Mouse (Mus musculus) spleen, embryonic (tissue): ENCODE data around the gene Lipa.

Experiments
- CTCF ChIA-PET: fragments of 350-600 bp; sonication (Branson Sonifier 250); formaldehyde crosslinking; loops from one replicate; lab custom pipeline; 2022; lab: Charles Lee

Gene Lipa

DNA sequence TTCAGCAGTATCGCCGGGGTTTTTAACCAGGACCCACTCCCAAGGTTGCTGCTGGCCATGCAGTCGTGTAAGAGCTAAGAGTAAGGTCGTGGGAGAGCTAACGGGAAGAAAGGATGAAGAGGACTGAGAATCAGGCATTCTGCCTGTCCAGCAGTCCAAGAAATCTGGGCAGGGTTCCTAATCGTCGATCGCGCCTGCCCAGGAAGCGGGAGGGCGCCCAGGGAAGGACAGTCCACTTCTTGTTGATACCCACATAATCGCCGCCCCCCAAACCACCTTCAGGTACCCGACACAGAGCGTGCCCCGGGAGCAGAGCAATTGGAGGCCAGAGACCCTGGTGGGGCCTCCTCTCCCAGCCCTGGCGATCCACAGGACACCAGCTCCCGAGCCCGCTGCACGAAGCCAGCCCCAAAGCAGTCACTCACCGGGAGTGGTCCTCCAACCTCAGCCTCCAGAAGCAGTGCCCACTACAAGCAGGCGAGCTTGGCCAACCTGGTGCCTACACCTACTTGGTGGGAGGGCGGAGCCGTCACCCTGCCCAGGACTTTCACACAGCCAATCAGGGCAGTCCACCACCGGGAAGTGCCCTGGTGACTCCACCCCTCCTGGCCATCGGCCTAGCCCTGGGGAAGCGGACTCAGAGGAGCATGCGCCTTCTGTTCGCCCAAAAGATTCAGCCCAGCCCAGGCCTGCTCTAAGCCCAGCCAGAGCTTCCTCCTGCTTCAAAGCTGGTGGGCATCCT is at the start of gene Lipa:
TSS of gene Lipa (minus strand) at position 534 of the 742 bp plus-strand sequence.
- CTCF ChIA-PET = interaction anchor here (0.6 kb wide), 1 partner anchor 136 kb away, joined by 3 read pairs; no protein-coding TSS in a partner anchor

DNA sequence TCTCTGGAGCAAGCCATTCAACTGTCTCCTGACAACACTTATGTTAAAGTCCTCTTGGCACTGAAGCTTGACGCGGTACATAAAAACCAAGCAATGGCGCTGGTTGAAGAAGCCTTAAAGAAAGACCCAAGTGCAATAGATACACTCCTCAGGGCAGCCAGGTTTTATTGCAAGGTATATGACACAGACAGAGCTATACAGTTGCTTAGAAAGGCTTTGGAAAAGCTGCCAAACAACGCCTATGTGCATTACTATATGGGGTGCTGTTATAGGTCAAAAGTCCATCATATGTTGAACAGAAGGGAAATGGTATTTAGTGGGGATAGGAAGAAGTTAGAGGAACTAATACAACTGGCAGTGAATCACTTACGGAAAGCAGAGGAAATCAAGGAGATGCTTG is 46.4 kb upstream of the Lipa start:
- CTCF ChIA-PET = no interaction called here

GRCm38 (mm10) chr19:34571080-34571479 is 43.8 kb upstream of the Lipa start:
- CTCF ChIA-PET = interaction anchor here (0.6 to 0.7 kb wide), 2 partner anchors 51 to 253 kb away, joined by 3 to 4 read pairs; no protein-coding TSS in a partner anchor

DNA sequence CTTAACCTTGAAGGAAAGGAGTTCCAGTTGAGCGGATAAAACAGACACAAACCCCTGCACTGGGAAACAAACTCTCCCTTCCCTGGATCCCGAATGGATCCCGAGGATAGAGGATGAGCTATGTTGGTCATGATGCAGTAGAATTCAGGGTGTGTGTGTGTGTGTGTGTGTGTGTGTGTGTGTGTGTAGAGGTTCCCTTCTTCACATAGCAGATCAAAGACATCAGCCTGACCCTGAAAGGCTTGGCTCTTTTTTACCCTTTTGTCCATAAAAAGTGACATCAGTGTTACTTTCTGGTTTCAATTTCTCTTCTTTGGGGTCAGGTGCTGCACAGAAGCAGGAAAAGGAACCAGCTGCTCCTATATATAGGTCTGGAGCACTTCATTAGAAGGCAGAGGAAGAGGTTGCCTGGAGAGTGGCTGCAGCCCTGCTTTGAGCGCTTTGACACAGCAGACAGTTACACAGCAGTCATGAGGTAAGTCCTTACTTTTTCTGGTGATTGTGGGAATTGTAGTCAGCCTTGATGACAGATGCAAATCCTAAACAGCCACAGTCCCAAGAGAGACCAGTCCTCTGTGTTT is 42.7 kb upstream of the Lipa start:
- CTCF ChIA-PET = interaction anchor here (0.6 kb wide), 1 partner anchor 12 kb away, joined by 6 read pairs; no protein-coding TSS in a partner anchor

- CTCF ChIA-PET = interaction anchor here (0.6 kb wide), 1 partner anchor 11 kb away, joined by 6 read pairs; no protein-coding TSS in a partner anchor
Measured at GRCm38 (mm10) chr19:34568988-34569895, 42.0 kb upstream of the Lipa start.

DNA sequence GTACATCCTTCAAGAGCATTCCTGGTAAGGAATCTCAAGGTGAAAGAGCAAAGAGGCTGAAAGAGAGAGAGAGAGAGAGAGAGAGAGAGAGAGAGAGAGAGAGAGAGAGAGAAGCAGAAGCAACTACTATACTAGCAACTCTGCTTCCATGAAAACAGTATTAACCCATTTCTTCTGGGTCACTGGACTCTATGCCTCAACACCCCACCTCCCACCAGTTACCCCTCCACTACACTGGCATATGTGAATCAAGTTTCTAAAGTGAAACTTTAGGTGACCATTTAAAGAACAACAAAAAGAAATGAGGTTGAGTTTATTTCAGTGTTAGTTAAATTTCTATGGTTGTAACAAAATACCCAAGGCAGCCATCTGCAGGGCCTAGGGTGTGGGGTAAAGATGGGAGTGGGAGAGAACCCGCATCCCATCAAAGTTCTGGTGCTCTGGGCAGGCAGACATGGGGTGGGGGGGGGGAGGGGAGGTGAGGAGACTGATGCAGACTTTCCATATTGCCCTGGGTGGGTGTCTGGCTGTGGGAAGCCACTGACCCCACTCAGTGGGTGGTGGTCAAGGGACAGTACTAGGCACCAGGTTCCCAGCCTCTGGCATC is 39.0 kb upstream of the Lipa start:
- CTCF ChIA-PET = no interaction called here

DNA sequence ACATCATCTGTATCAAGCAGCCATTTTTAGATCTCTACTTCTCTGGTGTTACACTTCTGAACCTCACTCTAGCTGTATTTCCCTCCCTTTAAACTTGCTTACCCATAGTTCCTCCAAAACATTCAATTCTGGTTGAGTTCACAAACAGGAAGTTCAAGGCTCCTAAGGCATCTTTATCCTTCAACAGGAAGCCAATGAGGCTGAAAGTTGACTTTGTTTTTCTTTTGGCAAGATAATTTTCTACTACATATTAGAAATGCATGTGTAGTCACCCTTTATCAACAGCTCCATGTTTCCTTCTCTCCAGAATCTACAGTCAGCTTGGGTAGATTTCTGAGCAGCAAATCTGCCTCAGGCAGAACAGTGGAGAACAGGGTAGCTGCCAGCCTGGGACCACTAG is 35.3 kb upstream of the Lipa start:
- CTCF ChIA-PET = no interaction called here

GRCm38 (mm10) chr19:34556621-34557020 is 29.3 kb upstream of the Lipa start:
- CTCF ChIA-PET = no interaction called here

GRCm38 (mm10) chr19:34554061-34554460 is 26.8 kb upstream of the Lipa start:
- CTCF ChIA-PET = interaction anchor here (0.6 to 0.7 kb wide), 3 partner anchors 9 to 1357 kb away, joined by 3 to 9 read pairs (median 8); no protein-coding TSS in a partner anchor

DNA sequence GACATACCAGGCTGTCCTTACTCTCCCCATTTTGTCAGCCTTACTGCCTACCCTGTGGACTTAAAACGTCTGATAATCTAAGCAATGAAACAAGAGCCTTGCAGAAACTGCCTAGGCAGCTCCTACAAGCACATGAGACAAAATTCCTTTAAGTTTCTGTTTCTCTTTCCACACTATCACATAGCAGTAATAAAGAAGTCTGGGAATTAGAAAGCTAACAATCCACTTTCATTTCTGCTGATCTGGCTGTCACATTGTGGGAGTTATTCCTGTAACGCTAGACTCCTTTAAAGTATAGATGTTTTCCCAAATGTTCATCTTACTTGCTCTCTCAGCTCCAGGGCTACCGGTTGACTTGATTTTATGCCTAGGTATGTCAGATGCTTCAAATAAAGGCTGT is 26.2 kb upstream of the Lipa start:
- CTCF ChIA-PET = no interaction called here

GRCm38 (mm10) chr19:34553021-34553420 is 25.7 kb upstream of the Lipa start:
- CTCF ChIA-PET = no interaction called here

GRCm38 (mm10) chr19:34551981-34552380 is 24.7 kb upstream of the Lipa start:
- CTCF ChIA-PET = interaction anchor here (0.5 kb wide), 1 partner anchor 67 kb away, joined by 3 read pairs; no protein-coding TSS in a partner anchor

- CTCF ChIA-PET = interaction anchor here (0.5 to 2.1 kb wide), 3 partner anchors 83 to 91 kb away, joined by 4 to 23 read pairs (median 4); no protein-coding TSS in a partner anchor
Measured at GRCm38 (mm10) chr19:34550534-34551223, 23.4 kb upstream of the Lipa start, which contains the start of gene Ifit2. Gene Ifit2, plus strand, starts transcription at chr19:34550694.

- CTCF ChIA-PET = interaction anchor here (0.8 to 2.1 kb wide), 3 partner anchors 85 to 107 kb away, joined by 3 to 23 read pairs (median 12); no protein-coding TSS in a partner anchor
Measured at GRCm38 (mm10) chr19:34550205-34550533, 22.9 kb upstream of the Lipa start.

DNA sequence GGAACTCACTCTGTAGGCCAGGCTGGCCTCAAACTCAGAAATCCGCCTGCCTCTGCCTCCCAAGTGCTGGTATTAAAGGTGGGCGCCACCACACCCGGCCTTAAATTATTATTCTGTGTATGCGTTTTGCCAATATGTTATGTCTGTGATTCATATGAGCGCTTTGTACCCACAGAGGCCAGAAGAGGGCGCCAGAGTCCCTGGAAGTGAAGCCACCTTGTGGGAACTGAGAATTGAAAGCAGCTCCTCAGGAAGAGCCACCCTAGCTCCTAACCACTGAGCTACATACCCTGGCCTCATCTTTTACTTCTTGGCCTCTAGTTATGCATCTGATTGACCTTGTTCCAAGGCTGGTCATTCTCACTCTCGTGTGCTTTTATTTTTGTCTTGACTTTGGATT is 20.7 kb upstream of the Lipa start:
- CTCF ChIA-PET = interaction anchor here (0.6 kb wide), 1 partner anchor 88 kb away, joined by 4 read pairs; no protein-coding TSS in a partner anchor

- CTCF ChIA-PET = no interaction called here
Measured at GRCm38 (mm10) chr19:34546211-34546610, 18.9 kb upstream of the Lipa start.

- CTCF ChIA-PET = no interaction called here
Measured at GRCm38 (mm10) chr19:34539422-34539821, 12.1 kb upstream of the Lipa start.

DNA sequence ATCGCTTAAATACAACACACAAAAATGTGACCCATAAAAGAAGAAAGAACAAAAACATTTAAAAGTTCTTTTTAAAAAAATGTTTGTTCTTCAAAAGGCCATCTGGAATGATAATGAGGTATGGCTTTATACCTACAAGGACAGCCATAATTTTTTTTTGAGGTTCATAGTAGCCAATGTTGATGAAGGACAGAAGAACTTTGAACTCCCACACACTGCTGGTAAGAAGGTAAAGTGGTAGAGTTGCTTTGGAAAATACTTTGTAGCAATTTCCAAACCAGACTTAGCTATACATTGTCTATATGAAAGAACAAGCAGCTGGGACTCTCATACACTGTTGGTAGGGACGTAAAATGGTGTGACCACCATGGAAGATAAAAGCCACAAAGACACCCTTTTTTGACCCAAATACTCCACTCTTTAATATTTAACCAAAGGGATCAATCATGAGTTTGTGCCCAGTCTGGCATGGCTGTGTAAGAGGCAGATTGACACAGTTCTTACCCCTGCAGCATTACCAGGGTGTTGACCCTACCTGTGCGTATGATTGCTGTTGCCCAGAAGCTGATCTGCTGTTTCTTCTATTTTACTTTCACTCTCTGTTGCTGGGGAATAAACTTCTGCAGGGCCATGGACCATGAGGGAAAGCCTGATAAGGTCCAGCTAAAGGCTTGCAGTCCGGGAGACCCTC is 4.9 kb upstream of the Lipa start:
- CTCF ChIA-PET = no interaction called here

- CTCF ChIA-PET = interaction anchor here (0.6 kb wide), 1 partner anchor 136 kb away, joined by 3 read pairs; no protein-coding TSS in a partner anchor
Measured at GRCm38 (mm10) chr19:34526321-34526923, 852 bp downstream of the Lipa start.
